Mouse (Mus musculus) liver, embryonic 16.5 days (tissue): ENCODE results near the gene Pdcd4. TPM values are rescaled to one million over a fixed set of nuclear protein-coding genes. Genes with fewer than 3 reads are reported as not detected.

Experiments
- ATAC-seq: fragments of 200-750 bp; cut with Nextera tagmentation; 2 replicates; pipeline ENCODE4 v1.8.0; 2017; ENCODE audit warnings: low read depth, mild to moderate bottlenecking, moderate number of reproducible peaks, moderate library complexity
- H3K27ac ChIP-seq: fragments of 300-500 bp; sonication (generic); 2 replicates; pipeline ENCODE4 v1.5.1; 2014; ENCODE audit warnings: mild to moderate bottlenecking, low read length
- H3K27me3 ChIP-seq: fragments of 300-500 bp; sonication (generic); 2 replicates; pipeline ENCODE4 v1.6.1; 2014; ENCODE audit warnings: low read depth, low read length, mixed read lengths; ENCODE audit not compliant: control insufficient read depth, insufficient read depth
- H3K36me3 ChIP-seq: fragments of 300-500 bp; sonication (generic); 2 replicates; pipeline ENCODE4 v1.6.1; 2014; ENCODE audit warnings: mild to moderate bottlenecking; ENCODE audit not compliant: control insufficient read depth, insufficient read depth
- H3K4me1 ChIP-seq: fragments of 300-500 bp; sonication (generic); 2 replicates; pipeline ENCODE4 v1.6.1; 2014; ENCODE audit warnings: low read depth, low read length, mixed read lengths; ENCODE audit not compliant: control insufficient read depth
- H3K4me2 ChIP-seq: fragments of 300-500 bp; sonication (generic); 2 replicates; pipeline ENCODE4 v1.6.1; 2014; ENCODE audit warnings: low read depth, low read length, mixed read lengths
- H3K4me3 ChIP-seq: fragments of 300-500 bp; sonication (generic); 2 replicates; pipeline ENCODE4 v1.5.1; 2014; ENCODE audit warnings: low read depth, mild to moderate bottlenecking, low read length
- H3K9ac ChIP-seq: fragments of 300-500 bp; sonication (generic); 2 replicates; pipeline ENCODE4 v1.6.1; 2014; ENCODE audit warnings: low read depth, low read length
- H3K9me3 ChIP-seq: fragments of 300-500 bp; sonication (generic); replicated peaks from 2 replicates; pipeline ENCODE4 v1.6.1; 2016; ENCODE audit warnings: low read length; ENCODE audit not compliant: control insufficient read depth
- WGBS: fragments of 180-500 bp; shearing (Covaris S2); extraction: QIAGEN DNeasy Blood & Tissue Kit; methylation state at CpG from one replicate; pipeline ENCODE4 v1.1.7; 2014; ENCODE audit not compliant: insufficient replicate concordance; 5-methylcytosine and 5-hydroxymethylcytosine counted together
- polyA plus RNA-seq: library from polyadenylated mRNA; unstranded; fragments of >200 nt; fragmentation: Nextera tagmentation; extraction: Ambion mirVana; gene quantifications from 2 replicates; pipeline ENCODE4 v1.2.1, GENCODE M21; 2015

Gene Pdcd4
- polyA plus RNA-seq, 1 experiment from 2014 or later: 21.5 TPM

- no peak for ATAC-seq
- Histone ChIP-seq H3K27me3 (no peaks in the 10 kb centered on the region), H3K36me3 (no peaks in the 10 kb centered on the region), H3K4me2 (no peak overlapping the region), H3K27ac (no peak overlapping the region), H3K4me3 (no peak overlapping the region), H3K9me3 (no peaks in the 10 kb centered on the region), H3K9ac (no peak overlapping the region), H3K4me1 (peaks cover 8% of the 10 kb centered on the region)
- 68% methylated on average over 5 of the region's 5 CpGs for whole genome bisulfite sequencing
Measured at GRCm38 (mm10) chr19:53855781-53856180, 36.2 kb upstream of the Pdcd4 start.

GRCm38 (mm10) chr19:53856794-53857193 is 35.2 kb upstream of the Pdcd4 start:
- Histone ChIP-seq H3K36me3 (no peaks in the 10 kb centered on the region), H3K9me3 (no peaks in the 10 kb centered on the region), H3K4me2 (no peak overlapping the region), H3K27ac (no peak overlapping the region), H3K9ac (no peak overlapping the region), H3K27me3 (no peaks in the 10 kb centered on the region), H3K4me1 (peaks cover 8% of the 10 kb centered on the region), H3K4me3 (no peak overlapping the region)
- 74% methylated on average over 9 of the region's 9 CpGs for WGBS
- no peak for ATAC-seq

- 79% methylated on average over 6 of the region's 6 CpGs for WGBS
- Histone ChIP-seq H3K36me3 (no peaks in the 10 kb centered on the region), H3K4me1 (peaks cover 8% of the 10 kb centered on the region), H3K4me2 (no peak overlapping the region), H3K27ac (no peak overlapping the region), H3K9me3 (no peaks in the 10 kb centered on the region), H3K9ac (no peak overlapping the region), H3K27me3 (no peaks in the 10 kb centered on the region), H3K4me3 (no peak overlapping the region)
- ATAC-seq: no peak
Measured at GRCm38 (mm10) chr19:53857962-53858361, 34.1 kb upstream of the Pdcd4 start.

DNA sequence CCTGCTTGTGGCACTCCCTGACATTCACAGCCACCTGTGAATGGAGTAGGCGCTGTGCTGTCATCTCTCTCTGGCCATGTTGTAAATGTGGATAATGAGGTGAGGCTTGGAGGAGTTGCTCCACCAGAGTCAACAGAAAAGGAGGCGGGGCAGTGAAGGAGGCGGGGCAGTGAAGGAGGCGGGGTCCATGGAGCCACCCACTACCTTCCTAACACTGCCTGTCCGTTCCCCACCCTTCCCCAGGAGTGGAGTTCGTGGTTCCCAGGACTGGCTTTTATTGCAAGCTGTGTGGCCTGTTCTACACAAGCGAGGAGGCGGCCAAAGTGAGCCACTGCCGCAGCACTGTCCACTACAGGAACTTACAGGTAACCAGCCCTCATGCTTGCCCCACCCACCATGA is 32.9 kb upstream of the Pdcd4 start:
- peaks cover 8% of the 10 kb centered on the region for H3K4me1 ChIP-seq
- no peak overlapping the region for H3K4me3 ChIP-seq
- peak; percentile 81 for ATAC-seq
- H3K27me3 ChIP-seq: no peaks in the 10 kb centered on the region
- H3K36me3 ChIP-seq: no peaks in the 10 kb centered on the region
- H3K9me3 ChIP-seq: no peaks in the 10 kb centered on the region
- no peak overlapping the region for H3K27ac ChIP-seq
- H3K4me2 ChIP-seq: peak overlapping the region; percentile 14; the same call in 1 of the 2 replicates
- 32% methylated on average over 9 of the region's 9 CpGs for WGBS
- no peak overlapping the region for H3K9ac ChIP-seq

DNA sequence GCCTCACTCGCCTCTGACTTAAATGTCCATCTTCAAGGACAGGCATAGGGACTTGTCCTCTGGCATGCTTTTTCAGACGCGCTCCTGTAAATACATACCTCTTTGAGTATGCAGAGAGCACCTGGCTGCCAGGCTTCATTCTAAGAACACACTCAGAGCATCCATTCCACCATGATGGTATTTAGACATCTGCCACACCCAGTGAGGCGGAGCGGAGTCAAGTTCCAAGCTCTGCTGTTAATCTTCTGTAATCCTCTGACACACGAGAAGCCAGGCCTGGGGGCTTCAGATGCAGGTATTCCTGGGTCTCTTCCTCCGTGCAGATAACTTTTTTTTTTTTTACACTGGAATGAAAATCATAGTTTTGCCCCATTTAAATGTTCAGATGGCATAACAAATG is 32.4 kb upstream of the Pdcd4 start:
- ATAC-seq: no peak
- Histone ChIP-seq H3K9me3 (no peaks in the 10 kb centered on the region), H3K4me2 (no peak overlapping the region), H3K27ac (no peak overlapping the region), H3K4me3 (no peak overlapping the region), H3K4me1 (peaks cover 8% of the 10 kb centered on the region), H3K27me3 (no peaks in the 10 kb centered on the region), H3K36me3 (no peaks in the 10 kb centered on the region), H3K9ac (no peak overlapping the region)
- WGBS: 68% methylated on average over 7 of the region's 7 CpGs

DNA sequence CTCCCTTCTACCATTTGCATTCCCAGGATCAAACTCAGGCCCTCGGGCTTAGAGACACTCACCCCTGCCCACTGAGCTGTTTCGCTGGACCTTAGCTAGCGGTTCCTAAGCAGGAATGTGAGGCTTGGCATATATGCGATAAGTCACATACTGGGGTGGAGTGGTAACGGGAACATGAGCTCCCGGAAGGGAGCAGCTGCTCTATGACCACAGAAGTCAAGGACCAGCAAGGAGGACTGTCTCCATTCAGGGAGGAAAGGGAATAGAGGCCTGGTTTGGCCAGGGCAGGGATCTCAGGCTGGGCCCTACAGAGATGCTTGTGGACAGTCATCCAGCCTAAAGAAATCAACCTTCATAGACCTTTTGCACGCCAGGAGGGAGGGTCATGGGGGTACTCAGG is 30.7 kb upstream of the Pdcd4 start:
- Histone ChIP-seq H3K9ac (no peak overlapping the region), H3K27ac (no peak overlapping the region), H3K9me3 (no peaks in the 10 kb centered on the region), H3K27me3 (no peaks in the 10 kb centered on the region), H3K4me2 (no peak overlapping the region), H3K4me3 (no peak overlapping the region), H3K4me1 (peaks cover 8% of the 10 kb centered on the region), H3K36me3 (no peaks in the 10 kb centered on the region)
- no peak for ATAC-seq
- 75% methylated on average over 7 of the region's 7 CpGs for WGBS

GRCm38 (mm10) chr19:53862573-53863246 is 29.3 kb upstream of the Pdcd4 start:
- H3K4me1 ChIP-seq: peaks cover 8% of the 10 kb centered on the region
- no peak overlapping the region for H3K4me3 ChIP-seq
- no peak overlapping the region for H3K27ac ChIP-seq
- no peaks in the 10 kb centered on the region for H3K27me3 ChIP-seq
- H3K36me3 ChIP-seq: no peaks in the 10 kb centered on the region
- no peaks in the 10 kb centered on the region for H3K9me3 ChIP-seq
- no peak for ATAC-seq
- no peak overlapping the region for H3K9ac ChIP-seq
- 60% methylated on average over 8 of the region's 8 CpGs for WGBS
- H3K4me2 ChIP-seq: no peak overlapping the region

GRCm38 (mm10) chr19:53867238-53867637 is 24.8 kb upstream of the Pdcd4 start:
- Histone ChIP-seq H3K4me3 (no peak overlapping the region), H3K4me1 (no peaks in the 10 kb centered on the region), H3K9ac (no peak overlapping the region), H3K27me3 (no peaks in the 10 kb centered on the region), H3K4me2 (no peak overlapping the region), H3K36me3 (no peaks in the 10 kb centered on the region), H3K27ac (no peak overlapping the region), H3K9me3 (no peaks in the 10 kb centered on the region)
- ATAC-seq: no peak

DNA sequence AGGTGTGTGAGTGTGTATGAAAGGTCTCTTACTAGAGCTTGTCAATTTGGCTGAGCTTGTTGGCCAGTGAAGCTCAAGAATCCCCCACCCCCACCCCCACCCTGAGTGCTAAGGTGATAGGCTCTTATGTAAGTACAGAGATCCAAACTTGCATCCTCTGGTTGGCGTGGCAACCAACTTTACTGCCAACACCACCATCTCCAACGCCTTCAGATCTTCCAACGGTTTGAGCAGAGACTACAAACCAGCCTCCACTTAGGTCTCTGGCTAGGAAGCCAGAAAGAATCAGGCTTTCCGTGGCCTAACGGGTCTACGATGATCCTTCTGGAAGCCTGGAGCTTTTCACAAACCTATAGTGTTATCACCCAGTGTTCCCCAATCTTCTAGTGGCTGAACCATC is 23.9 kb upstream of the Pdcd4 start:
- 73% methylated on average over 6 of the region's 6 CpGs for WGBS
- H3K36me3 ChIP-seq: no peaks in the 10 kb centered on the region
- H3K4me1 ChIP-seq: no peaks in the 10 kb centered on the region
- no peaks in the 10 kb centered on the region for H3K9me3 ChIP-seq
- H3K27me3 ChIP-seq: no peaks in the 10 kb centered on the region
- H3K4me2 ChIP-seq: no peak overlapping the region
- no peak for ATAC-seq
- no peak overlapping the region for H3K9ac ChIP-seq
- no peak overlapping the region for H3K4me3 ChIP-seq
- H3K27ac ChIP-seq: no peak overlapping the region
